Mouse (Mus musculus) thymus, postnatal 36 days (tissue): ENCODE measurements at regions not wholly inside any gene's neighbourhood (a gene's known extent, or its start where the extent isn't known, plus 50 kb on each side); places are given as distances from the start of the nearest gene placed in this dataset.
A peak's percentile ranks its signal among the peaks of the same experiment; 100 is the strongest.

Source experiments
- DNase-seq, 2 experiments: peaks; one replicate each; pipeline ENCODE4 v3.0.0; 2022; ENCODE audit warnings: mixed read lengths in 2 of 2

DNA sequence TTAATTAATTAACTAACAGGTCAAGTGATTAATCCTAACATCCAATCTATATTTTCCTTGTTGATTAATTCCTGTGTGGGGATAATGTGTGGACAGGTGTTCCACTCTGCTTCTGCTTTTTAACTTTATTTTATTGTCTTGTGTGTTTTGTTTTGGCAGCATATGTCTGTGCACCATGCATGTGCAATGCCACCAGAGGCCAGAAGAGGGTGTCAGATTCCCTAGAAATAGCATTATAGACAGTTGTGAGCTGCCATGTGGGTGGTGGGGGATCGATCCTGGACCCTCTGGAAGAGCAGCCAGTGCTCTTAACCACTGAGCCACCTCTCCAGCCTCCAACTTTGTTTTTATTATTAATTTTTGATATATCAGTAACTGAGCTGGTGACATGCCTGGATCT lies 65.6 kb downstream of the En1 start:
- no peak for DNase-seq

GRCm38 (mm10) chr1:120683532-120684245 lies 81.5 kb downstream of the En1 start:
- DNase-seq: peak in 1 of 2 experiments; percentile 4

GRCm38 (mm10) chr1:120685650-120686244 lies 83.5 kb downstream of the En1 start:
- no peak for DNase-seq

DNA sequence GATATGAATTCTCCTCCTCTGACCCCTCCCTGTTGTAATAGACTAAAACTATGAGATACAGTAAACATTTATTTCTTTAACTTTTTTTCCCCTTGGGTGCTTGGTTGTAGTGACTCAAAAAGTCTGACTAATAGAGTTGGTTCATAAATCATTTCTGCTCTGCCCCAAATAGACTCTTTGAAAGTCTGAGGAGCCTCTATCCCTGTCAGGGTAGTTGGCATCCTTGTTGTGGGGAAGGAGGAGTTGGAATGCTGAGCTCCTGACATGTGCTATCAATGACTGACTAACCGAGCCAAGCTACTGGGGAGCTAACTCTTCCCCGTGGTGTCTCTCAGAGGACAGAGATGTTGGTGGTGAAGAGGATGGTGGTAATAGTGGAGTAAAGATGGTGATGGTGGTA lies 89.4 kb downstream of the En1 start:
- DNase-seq: no peak

DNA sequence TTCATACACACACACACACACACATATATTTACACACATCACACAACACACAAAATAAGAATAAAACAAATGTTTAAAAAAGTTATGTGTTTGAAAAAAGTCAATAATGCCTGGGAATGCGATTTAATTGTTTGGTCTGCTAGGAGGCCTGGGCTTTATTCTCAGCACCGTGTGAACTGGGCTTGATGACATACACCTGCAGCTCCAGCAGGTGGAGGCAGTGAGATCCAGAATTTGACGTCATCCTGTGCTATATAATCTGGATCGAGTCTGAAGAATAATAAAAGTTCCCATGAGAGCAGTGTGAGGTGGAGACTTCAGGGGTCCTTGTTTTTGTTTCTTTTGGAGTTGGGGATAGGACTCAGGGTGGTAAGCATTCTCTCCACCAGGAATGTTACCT lies 96.0 kb downstream of the En1 start:
- DNase-seq: no peak

DNA sequence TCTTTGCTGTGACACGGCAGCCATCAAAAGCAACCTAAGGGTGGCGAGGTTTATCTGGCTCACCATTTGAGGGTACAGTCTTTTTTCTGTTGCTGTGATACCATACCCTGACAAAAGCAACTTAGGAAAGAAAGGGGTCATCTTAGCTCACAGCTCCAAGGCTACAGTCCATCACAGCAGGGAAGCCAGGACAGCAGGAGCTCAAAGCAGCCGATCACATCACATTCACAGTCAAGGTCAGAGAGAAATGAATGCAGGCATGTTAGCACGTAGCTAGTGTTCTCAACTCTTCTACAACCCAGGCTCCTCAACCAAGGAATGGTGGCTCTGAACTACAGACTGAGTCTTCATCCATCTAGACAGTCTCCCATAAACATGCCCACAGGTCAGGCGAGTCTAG lies 102.0 kb downstream of the En1 start:
- DNase-seq: no peak

- no peak for DNase-seq
Measured at GRCm38 (mm10) chr1:120706011-120706410, 103.8 kb downstream of the En1 start.

GRCm38 (mm10) chr1:120708511-120708910 lies 106.3 kb downstream of the En1 start:
- no peak for DNase-seq

DNA sequence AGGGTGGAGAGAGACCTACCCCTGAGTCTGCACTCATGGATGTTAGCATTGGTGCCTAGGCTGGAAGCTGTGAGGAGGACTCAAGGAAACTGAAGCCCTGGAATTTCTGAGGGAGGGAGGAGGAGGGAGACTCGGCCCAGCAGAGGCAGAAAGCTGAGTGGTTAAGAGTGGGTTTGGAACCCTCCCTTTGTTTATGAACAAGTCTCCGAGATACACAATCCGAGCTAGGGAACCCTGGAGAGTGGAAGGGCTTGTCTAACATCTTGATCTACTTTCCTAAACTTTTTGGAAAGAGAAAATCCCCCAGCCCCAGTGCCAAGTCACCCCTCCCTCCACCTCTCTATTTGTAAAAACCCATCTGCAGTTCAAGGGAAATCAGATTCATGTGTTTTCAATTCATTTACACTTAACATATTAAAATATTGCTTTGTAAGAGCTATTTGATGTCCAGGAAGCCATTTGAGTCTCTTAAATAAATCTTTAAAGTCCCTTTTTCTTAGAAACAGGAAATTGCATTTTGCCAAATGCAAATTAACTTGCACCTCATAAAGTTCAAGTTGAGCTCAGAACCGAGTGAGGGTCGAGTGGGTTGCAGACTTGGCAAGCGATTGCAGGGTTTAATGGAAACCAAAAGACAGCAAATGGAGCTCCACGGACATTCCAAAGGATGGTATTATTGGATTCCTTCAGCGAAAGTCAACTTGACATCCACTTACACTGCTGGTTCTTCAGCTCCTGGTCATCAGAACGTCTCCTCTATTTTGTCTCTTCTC lies 113.1 kb downstream of the En1 start:
- no peak for DNase-seq

GRCm38 (mm10) chr1:120726777-120727176 lies 124.6 kb downstream of the En1 start:
- DNase-seq: no peak

DNA sequence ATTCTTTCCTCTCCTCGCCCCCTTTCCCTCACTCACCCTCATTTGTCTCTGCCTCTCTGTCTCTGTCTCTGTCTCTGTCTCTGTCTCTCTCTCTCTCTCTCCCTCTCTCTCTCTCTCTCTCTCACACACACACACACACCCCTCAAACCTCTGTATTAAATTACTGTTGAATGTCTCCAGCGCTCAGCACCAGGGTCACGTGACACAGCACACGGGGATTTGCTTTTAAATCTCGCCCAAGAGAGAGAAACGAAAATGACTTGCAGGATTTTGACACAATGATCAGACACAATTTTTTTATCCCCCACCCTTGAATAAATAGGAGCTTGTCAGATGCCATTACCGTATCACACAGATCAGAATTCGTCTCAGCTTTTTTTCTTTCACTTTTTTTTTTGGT lies 125.2 kb downstream of the En1 start:
- DNase-seq: no peak

DNA sequence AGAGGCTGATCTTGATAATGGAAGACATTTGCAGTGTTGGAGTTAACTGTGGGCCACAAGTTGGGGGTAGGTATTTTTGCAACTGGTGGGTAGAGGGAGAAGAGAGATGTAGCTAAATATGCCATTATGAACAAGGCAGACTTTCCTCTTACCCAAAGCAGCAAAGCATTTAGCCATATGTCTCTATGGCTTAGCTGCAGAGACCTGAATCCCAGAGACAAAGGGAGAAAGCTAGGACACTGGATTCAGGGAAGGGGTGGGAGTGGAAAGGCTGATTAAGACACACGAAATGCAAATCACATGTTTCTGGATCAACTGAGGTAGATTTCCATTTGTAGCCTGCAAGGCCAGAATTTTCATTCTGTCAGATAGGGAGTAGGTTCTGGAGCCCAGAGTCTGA lies 129.8 kb downstream of the En1 start:
- no peak for DNase-seq

DNA sequence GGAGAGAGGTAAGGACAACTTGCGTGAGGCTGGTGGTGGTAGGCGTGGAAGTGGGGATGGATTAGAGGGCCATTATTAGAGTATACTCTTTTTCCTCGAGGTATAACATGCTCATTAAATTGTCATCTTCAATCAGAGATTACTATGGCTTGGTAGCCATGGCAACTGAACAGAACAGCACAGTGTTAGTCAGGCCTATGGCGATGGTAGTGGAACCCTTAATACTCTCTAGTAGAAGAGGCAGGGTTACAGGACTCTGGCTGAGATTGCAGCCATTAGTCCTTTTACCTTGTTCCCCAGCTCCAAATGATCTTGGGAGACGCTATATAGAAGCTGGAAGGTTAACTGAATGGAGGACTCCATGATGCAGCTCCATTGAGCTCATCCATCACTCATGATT lies 131.5 kb downstream of the En1 start:
- no peak for DNase-seq

- DNase-seq: no peak
Measured at GRCm38 (mm10) chr1:120734846-120735245, 132.6 kb downstream of the En1 start.

DNA sequence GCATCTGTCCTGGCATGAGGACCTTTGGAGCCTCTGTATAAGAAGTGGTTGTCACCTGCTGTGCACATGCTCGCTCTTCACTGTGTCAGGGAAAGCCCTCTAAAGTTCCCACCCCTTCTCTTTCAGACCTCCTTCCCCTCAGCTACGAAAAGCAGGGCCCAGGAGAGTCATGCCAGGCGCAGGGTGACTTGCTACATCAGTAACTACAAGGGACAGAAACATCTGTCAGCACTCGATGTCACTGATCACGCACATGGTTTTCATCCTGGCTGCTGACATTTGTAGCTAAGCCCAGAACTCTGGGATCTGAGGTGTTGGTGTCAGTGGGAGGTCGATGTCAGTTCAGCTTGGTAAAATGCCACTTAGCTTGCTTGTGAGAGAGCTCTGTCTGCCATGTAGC lies 137.3 kb downstream of the En1 start:
- no peak for DNase-seq

DNA sequence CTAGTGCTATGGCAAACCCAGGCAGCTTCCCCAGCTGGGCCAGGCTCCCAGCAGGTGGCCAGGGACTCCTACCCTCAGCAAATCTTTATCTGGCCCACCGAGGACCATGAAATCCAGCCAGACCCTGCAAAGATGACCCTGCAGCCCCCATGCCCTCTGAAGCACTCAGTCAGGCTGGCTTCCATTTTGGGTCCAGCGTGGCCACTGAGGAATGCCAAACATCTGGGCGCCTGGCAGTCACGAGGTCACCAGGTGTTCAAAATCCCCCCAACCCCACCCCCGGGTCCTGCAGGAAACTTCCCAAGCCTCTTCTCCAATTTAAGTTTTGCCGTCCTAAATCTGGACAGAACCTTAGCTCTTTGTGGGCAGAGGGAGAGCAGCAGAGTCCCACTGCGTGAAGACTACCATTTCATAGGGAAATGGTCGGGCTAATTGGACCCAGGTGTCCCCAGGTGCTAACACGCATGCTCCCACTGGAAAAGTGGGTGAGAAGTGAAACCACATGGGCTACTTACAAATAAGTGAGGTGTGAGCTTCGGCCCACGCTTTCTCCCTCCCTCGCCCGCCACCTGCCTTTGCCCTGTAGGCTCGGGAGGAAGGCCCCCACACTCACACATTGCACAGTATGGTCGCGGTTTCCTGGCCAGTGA lies 139.0 kb downstream of the En1 start:
- no peak for DNase-seq

DNA sequence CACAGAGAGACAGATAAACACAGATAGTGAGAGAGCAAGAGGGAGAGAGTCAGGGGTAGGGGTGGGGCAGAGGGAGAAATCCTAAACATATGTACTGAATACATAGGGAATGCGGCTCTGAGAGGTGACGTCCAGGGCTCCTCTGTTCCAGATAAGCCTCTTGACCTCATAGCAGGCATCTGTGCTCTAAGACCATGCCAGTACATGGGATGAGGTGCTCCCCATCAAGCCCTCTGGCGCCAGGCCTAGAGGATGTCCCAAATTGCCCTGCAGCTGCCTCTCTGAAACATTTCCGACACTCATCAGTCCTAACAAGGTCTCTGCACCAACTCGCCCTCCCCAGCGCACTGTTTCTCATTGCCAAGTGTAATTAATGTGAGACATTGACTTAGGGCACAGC lies 146.7 kb downstream of the En1 start:
- DNase-seq: no peak

DNA sequence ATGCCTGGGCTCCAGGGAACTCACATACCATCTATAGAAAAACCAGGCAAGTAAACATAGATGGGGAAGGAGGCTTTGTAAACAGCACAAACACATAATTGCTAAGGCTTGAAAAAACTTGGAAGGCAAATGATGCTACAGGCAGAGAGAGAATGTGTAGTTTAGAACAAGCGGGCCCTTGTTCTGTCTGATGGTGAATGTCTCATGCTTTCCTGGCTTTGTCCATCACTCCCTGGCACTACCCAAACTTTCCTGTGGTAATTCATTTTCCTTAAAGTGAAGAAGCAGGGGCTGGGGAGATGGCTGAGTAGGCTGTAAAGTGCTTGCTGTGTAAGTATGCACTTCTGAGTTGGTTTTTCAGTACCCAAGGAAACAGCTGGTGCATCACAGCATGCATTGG lies 151.2 kb downstream of the En1 start:
- no peak for DNase-seq

GRCm38 (mm10) chr1:120754337-120754736 lies 152.1 kb downstream of the En1 start:
- DNase-seq: no peak

DNA sequence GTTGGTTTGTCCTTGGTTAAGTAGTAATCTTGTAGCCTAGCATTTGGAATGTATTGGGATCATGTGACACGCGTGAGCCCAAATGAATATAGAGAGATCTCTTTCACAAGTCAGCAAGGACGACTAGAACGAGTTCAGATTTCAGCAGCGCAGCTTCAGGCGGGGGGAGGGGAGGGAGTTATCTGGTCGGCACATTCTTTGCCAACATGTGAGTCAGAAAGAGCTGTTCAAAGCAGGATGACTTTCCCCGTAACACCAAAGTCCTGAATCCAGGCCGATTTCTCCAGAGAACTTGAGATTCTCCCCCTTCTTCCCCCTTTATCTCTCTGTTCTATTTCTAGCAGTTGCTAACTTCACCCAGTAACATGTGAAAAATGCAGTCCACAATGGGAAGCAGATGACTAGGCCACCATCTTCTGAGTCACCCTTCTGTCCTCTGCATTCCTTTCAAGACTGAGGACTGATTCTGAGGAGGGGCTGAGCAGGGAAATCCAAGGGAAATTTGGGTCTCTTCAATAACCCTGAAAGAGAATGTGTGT lies 155.1 kb downstream of the En1 start:
- no peak for DNase-seq

DNA sequence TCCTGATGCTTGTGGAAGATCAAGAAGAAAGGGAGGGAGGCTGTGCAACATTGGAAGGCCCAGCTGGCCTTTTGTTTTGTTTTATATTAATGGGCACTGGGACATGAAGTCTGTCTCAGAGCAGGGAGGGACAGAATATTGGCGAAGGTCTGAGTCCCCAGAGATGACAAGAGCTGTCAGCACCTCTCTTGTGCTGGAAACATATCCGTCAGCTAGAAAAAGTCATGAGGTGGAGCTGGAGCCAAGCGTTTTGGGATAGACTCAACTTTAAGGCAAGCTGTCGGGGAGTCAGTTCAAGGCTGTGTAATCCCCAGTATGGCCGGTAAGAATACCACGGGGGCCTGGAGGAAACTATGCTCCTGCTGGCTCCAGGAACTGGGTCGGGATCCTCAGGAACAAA lies 156.0 kb downstream of the En1 start:
- DNase-seq: no peak

- DNase-seq: no peak
Measured at GRCm38 (mm10) chr1:120758762-120759161, 156.5 kb downstream of the En1 start.

GRCm38 (mm10) chr1:120759380-120759779 lies 157.2 kb downstream of the En1 start:
- DNase-seq: no peak
